ENCODE assay signal across 21 mouse cellular contexts in genomic region chr13:90988226-90988625, GRCm38 (mm10).
"Had no signal": no experiment of that assay in that cellular context is flagged by ENCODE, and none has a peak within 500 bp of the region (broad histone marks: within the 10 kb centered on the region; RNA-seq: fewer than 3 reads in every experiment).

No protein-coding gene starts in this region.

- DNase-seq: liver, postnatal 0 days; lung, adult 2 months; lung, postnatal 14 days; lung, postnatal 36 days; midbrain, embryonic 14.5 days; retina, postnatal 1 day; right cerebral cortex, adult 18-20 months; right cerebral cortex, postnatal 25 days; right cerebral cortex, postnatal 4 days; spleen, adult 18-20 months; thymus, adult 18-20 months; thymus, postnatal 14 days; thymus, postnatal 36 days had no signal

- H3K4me2 ChIP-seq: lung, embryonic 15.5 days; midbrain, embryonic 12.5 days; neural tube, embryonic 13.5 days; neural tube, embryonic 15.5 days had no signal

- H3K27ac ChIP-seq: lung, embryonic 15.5 days; midbrain, embryonic 10.5 days; midbrain, embryonic 12.5 days; neural tube, embryonic 13.5 days; neural tube, embryonic 15.5 days had no signal

- H3K9me3 ChIP-seq: lung, embryonic 15.5 days; midbrain, embryonic 10.5 days; midbrain, embryonic 12.5 days; neural tube, embryonic 13.5 days; neural tube, embryonic 15.5 days had no signal

- H3K9ac ChIP-seq: liver, postnatal 0 days; lung, embryonic 15.5 days; midbrain, embryonic 12.5 days; neural tube, embryonic 13.5 days; neural tube, embryonic 15.5 days had no signal

- H3K36me3 ChIP-seq: lung, embryonic 15.5 days; midbrain, embryonic 10.5 days; midbrain, embryonic 12.5 days; neural tube, embryonic 13.5 days; neural tube, embryonic 15.5 days had no signal

- H3K27me3 ChIP-seq: lung, embryonic 15.5 days; midbrain, embryonic 12.5 days; neural tube, embryonic 13.5 days; neural tube, embryonic 15.5 days had no signal

- ATAC-seq: liver, postnatal 0 days; lung, postnatal 0 days; midbrain, embryonic 16.5 days had no signal

- H3K4me1 ChIP-seq: lung, embryonic 15.5 days; midbrain, embryonic 10.5 days; midbrain, embryonic 12.5 days; neural tube, embryonic 13.5 days; neural tube, embryonic 15.5 days had no signal

- H3K4me3 ChIP-seq: lung, embryonic 15.5 days; midbrain, embryonic 10.5 days; midbrain, embryonic 12.5 days; myocyte; neural tube, embryonic 13.5 days; neural tube, embryonic 15.5 days had no signal
